Mouse (Mus musculus): ENCODE results near the gene Cald1. TPM values are rescaled to one million over a fixed set of nuclear protein-coding genes. Genes with fewer than 3 reads are reported as not detected.

The Cald1 gene
- polyA plus RNA-seq, 1 experiment from 2014 or later = 76.2 TPM

DNA sequence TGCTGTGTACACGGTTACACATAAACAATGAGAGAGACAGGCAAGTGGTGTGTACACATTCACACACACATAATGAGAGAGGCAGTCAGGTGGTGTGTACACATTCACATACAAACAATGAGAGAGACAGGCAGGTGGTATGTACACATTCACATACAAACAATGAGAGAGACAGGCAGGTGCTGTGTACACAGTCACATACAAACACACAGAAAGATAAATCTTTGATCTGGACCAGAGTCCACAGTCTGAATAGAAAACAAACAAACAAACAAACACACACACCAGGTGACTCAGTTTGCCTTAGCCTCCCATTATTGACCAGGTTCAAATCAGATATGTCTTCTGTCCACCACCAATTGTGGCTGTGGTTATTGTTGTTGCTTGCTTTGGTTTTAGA, 127.8 kb downstream of the Cald1 start:
- Histone ChIP-seq H3K4me3 (no peak overlapping the region), H3K4me1 (peaks cover 19% of the 10 kb centered on the region; the same call in 1 of the 2 replicates), H3K9me3 (replicated peaks) (no peaks in the 10 kb centered on the region), H3K27me3 (replicated peaks) (no peaks in the 10 kb centered on the region), H3K27ac (no peak overlapping the region), H3K4me2 (no peak overlapping the region), H3K9ac (no peak overlapping the region), H3K36me3 (peaks cover 2% of the 10 kb centered on the region; the same call in 1 of the 2 replicates)
- ATAC-seq = peak; percentile 46
- WGBS (ENCODE audit: insufficient replicate concordance) = 46% methylated on average over 1 of the region's 1 CpGs

DNA sequence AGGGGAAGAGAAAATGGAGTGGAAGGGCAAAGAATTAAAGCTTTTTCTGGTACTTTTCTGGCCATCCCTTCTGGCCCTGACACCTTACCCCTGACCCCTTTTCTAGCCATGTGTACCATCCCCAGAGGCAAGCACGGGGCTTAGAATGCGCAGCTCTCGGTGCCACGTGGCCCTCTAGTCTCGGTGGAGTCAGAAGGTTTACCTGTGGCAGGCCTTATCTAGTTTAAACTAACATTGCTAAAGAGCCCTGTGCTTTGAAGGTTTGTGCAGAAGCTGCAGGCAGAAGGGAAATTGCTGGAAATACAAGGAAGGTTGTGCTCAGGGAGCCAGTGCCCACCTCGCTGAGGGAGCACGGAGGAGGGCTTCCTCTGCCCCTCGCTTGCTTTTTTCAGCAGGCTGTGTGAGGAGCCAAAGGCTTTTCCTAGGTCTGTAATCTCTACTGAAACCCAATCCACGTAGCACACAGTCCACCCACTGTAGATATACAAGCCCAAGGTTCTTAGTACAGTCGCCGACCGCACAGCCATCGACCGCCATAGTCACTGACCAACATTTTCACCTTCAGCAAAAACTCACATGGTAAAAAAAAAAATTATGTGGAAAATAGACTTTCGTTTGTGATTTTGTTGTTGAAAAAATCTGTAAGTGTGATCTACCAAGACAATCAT, 129.2 kb downstream of the Cald1 start:
- Histone ChIP-seq H3K4me3 (no peak overlapping the region), H3K9me3 (replicated peaks) (no peaks in the 10 kb centered on the region), H3K27me3 (replicated peaks) (no peaks in the 10 kb centered on the region), H3K36me3 (peaks cover 2% of the 10 kb centered on the region; the same call in 1 of the 2 replicates), H3K9ac (no peak overlapping the region), H3K4me1 (peaks cover 19% of the 10 kb centered on the region; the same call in 1 of the 2 replicates), H3K4me2 (no peak overlapping the region), H3K27ac (peak overlapping the region; percentile 59; the same call in 1 of the 2 replicates)
- ATAC-seq = peak; percentile 69
- 67% methylated on average over 15 of the region's 15 CpGs for WGBS (ENCODE audit: insufficient replicate concordance)

DNA sequence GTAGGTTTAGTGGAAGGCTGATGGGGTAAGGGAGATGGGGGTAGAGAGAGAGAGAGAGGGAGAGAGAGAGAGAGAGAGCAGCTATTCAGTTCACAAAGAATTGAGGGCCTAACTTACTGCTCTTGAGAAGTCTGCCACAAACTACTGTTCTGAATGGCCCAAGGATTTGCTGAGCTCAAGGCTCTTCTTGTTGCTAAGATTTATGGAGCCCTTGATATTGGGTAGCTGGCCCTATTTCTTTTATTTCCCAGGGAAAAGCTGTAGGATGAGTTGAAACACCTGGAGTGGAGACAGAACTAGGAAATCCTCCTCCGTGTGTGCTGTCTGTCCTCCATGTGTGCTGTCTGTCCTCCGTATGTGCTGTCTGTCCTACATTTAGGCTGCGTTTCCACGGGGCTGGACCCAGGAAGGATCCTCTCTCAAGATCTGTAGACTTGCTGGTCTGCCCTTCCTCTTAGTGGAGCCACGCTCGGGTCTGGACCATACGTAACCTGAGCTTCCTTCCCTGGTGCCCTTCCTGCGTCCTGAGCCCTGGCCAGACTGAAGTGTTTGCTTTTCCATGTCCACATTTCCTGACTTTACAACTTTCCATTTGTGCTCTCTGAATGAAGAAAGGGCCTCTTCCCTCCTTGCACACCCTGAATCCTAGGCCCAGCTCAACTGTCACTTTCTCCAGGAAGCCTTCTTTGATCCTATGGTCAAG, 131.3 kb downstream of the Cald1 start:
- H3K36me3 ChIP-seq = peaks cover 2% of the 10 kb centered on the region; the same call in 1 of the 2 replicates
- 52% methylated on average over 8 of the region's 8 CpGs for WGBS (ENCODE audit: insufficient replicate concordance)
- H3K4me1 ChIP-seq = peaks cover 19% of the 10 kb centered on the region; the same call in 1 of the 2 replicates
- H3K4me3 ChIP-seq = no peak overlapping the region
- H3K9me3 ChIP-seq (replicated peaks) = no peaks in the 10 kb centered on the region
- H3K4me2 ChIP-seq = no peak overlapping the region
- no peak for ATAC-seq
- no peak overlapping the region for H3K9ac ChIP-seq
- no peak overlapping the region for H3K27ac ChIP-seq
- H3K27me3 ChIP-seq (replicated peaks) = no peaks in the 10 kb centered on the region

DNA sequence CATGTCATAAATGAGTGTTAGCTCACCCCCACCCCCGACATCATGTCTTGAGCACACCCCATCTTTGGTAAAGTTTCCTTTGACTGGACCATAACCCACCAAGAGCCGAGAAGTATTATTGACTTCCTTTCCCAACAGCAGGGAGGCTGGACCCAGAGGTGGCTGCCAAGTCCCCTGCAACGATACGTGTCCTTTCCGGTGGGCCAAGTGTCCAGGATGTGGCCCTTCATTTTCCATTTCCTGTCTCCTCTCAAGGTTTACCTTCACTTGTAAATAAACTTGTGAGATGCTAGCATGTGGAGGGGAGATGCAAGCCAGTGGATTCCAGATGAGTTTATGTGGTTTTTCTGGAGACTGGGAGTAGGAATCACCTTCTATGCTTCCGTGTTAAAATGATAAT, 132.7 kb downstream of the Cald1 start:
- no peak overlapping the region for H3K4me2 ChIP-seq
- 67% methylated on average over 6 of the region's 6 CpGs for WGBS (ENCODE audit: insufficient replicate concordance)
- no peak overlapping the region for H3K9ac ChIP-seq
- H3K27ac ChIP-seq = no peak overlapping the region
- no peak overlapping the region for H3K4me3 ChIP-seq
- no peak for ATAC-seq
- no peaks in the 10 kb centered on the region for H3K9me3 ChIP-seq (replicated peaks)
- H3K36me3 ChIP-seq = no peaks in the 10 kb centered on the region
- H3K27me3 ChIP-seq (replicated peaks) = no peaks in the 10 kb centered on the region
- H3K4me1 ChIP-seq = peaks cover 19% of the 10 kb centered on the region; the same call in 1 of the 2 replicates

DNA sequence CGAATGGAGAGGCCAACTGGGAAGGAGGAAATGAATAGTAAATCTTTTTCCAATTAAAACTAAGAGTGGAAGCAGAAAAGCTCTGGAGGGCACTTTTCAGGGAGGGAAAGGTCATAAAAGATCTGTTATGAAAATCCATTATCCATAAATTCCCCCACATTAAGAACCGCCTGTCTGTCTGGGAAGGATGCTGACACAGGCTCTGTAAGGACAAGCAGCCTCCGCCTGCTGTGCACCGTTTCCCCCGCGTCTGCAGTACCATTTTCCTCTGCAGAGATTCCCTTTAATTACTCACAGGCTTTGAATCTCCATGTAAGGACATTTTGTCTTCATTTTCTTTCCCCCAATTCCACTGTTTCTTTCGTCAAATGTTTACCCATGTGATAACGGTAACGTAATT, 133.2 kb downstream of the Cald1 start:
- Histone ChIP-seq H3K9ac (no peak overlapping the region), H3K9me3 (replicated peaks) (no peaks in the 10 kb centered on the region), H3K27me3 (replicated peaks) (no peaks in the 10 kb centered on the region), H3K36me3 (no peaks in the 10 kb centered on the region), H3K4me1 (peaks cover 16% of the 10 kb centered on the region; the same call in 1 of the 2 replicates), H3K4me2 (no peak overlapping the region), H3K4me3 (no peak overlapping the region), H3K27ac (no peak overlapping the region)
- WGBS (ENCODE audit: insufficient replicate concordance) = 74% methylated on average over 9 of the region's 9 CpGs
- ATAC-seq = no peak

DNA sequence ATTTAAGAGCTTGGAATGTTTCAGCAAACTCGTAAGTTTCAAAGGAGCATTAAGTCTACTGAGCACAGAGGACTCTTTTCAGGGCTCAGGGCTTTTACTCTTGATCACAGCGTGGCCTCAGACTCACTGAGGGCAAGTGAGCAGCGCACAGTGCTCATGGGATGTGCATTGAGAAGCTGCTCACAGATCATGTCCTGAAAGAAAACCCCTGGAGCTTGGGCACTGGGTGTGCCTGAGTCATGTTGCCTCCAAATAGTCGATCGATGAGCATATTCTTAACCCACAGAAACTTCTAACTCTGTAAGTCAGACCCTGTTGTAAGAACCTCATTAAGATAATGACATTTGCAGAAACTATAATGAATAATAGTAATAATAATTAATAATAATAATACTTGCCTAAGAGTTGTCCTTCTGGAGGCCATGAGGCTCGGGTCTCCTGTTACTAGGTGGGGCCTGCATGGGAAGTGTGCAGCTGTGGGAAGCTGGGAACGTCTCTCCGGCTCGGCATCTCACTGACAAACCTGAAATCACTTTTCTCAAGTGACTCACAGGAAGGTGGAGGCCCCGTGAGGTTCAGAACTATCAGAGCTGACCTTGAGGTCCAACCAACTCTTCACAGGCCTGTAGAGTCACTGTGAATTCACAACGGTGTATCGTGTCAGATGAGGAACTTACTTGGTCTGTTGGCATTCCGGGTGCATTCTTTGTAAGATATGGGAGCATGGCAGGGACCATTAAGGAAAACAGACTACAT, 136.8 kb downstream of the Cald1 start:
- Histone ChIP-seq H3K9ac (no peak overlapping the region), H3K4me3 (no peak overlapping the region), H3K36me3 (no peaks in the 10 kb centered on the region), H3K4me1 (peaks cover 6% of the 10 kb centered on the region; the same call in 1 of the 2 replicates), H3K9me3 (replicated peaks) (no peaks in the 10 kb centered on the region), H3K4me2 (no peak overlapping the region), H3K27ac (no peak overlapping the region), H3K27me3 (replicated peaks) (no peaks in the 10 kb centered on the region)
- WGBS (ENCODE audit: insufficient replicate concordance) = 69% methylated on average over 13 of the region's 13 CpGs
- ATAC-seq = no peak

- no peak overlapping the region for H3K27ac ChIP-seq
- H3K4me3 ChIP-seq = no peak overlapping the region
- H3K27me3 ChIP-seq (replicated peaks) = no peaks in the 10 kb centered on the region
- H3K4me2 ChIP-seq = no peak overlapping the region
- 48% methylated on average over 2 of the region's 2 CpGs for WGBS (ENCODE audit: insufficient replicate concordance)
- H3K9me3 ChIP-seq (replicated peaks) = no peaks in the 10 kb centered on the region
- no peak for ATAC-seq
- peaks cover 4% of the 10 kb centered on the region; the same call in 1 of the 2 replicates for H3K36me3 ChIP-seq
- no peak overlapping the region for H3K9ac ChIP-seq
- H3K4me1 ChIP-seq = peaks cover 6% of the 10 kb centered on the region; the same call in 1 of the 2 replicates
These were observed 138.6 kb downstream of the Cald1 start for GRCm38 (mm10) chr6:34736934-34737333.

GRCm38 (mm10) chr6:34743946-34744345, 145.6 kb downstream of the Cald1 start:
- Histone ChIP-seq H3K4me1 (no peaks in the 10 kb centered on the region), H3K27me3 (replicated peaks) (no peaks in the 10 kb centered on the region), H3K4me2 (no peak overlapping the region), H3K9ac (no peak overlapping the region), H3K27ac (no peak overlapping the region), H3K4me3 (no peak overlapping the region), H3K36me3 (peaks cover 27% of the 10 kb centered on the region), H3K9me3 (replicated peaks) (no peaks in the 10 kb centered on the region)
- 75% methylated on average over 4 of the region's 4 CpGs for WGBS (ENCODE audit: insufficient replicate concordance)
- no peak for ATAC-seq

GRCm38 (mm10) chr6:34747846-34748245, 149.5 kb downstream of the Cald1 start:
- no peak overlapping the region for H3K4me3 ChIP-seq
- no peaks in the 10 kb centered on the region for H3K27me3 ChIP-seq (replicated peaks)
- 57% methylated on average over 6 of the region's 6 CpGs for WGBS (ENCODE audit: insufficient replicate concordance)
- H3K9me3 ChIP-seq (replicated peaks) = no peaks in the 10 kb centered on the region
- H3K27ac ChIP-seq = no peak overlapping the region
- H3K9ac ChIP-seq = no peak overlapping the region
- peaks cover 5% of the 10 kb centered on the region; the same call in 1 of the 2 replicates for H3K4me1 ChIP-seq
- no peak for ATAC-seq
- no peak overlapping the region for H3K4me2 ChIP-seq
- peaks cover 18% of the 10 kb centered on the region for H3K36me3 ChIP-seq

GRCm38 (mm10) chr6:34748566-34748965, 150.3 kb downstream of the Cald1 start:
- H3K27me3 ChIP-seq (replicated peaks) = no peaks in the 10 kb centered on the region
- ATAC-seq = no peak
- H3K27ac ChIP-seq = no peak overlapping the region
- no peaks in the 10 kb centered on the region for H3K9me3 ChIP-seq (replicated peaks)
- H3K4me2 ChIP-seq = no peak overlapping the region
- H3K4me3 ChIP-seq = no peak overlapping the region
- 84% methylated on average over 11 of the region's 11 CpGs for WGBS (ENCODE audit: insufficient replicate concordance)
- H3K36me3 ChIP-seq = peaks cover 18% of the 10 kb centered on the region
- peaks cover 5% of the 10 kb centered on the region; the same call in 1 of the 2 replicates for H3K4me1 ChIP-seq
- no peak overlapping the region for H3K9ac ChIP-seq

- WGBS (ENCODE audit: insufficient replicate concordance) = 58% methylated on average over 6 of the region's 6 CpGs
- H3K36me3 ChIP-seq = peaks cover 16% of the 10 kb centered on the region
- H3K4me2 ChIP-seq = no peak overlapping the region
These were observed 151.2 kb downstream of the Cald1 start for GRCm38 (mm10) chr6:34749526-34749925.

More at GRCm38 (mm10) chr6:34749526-34749925, 151.2 kb downstream of the Cald1 start:
- no peak for ATAC-seq
- Histone ChIP-seq H3K4me3 (no peak overlapping the region), H3K4me1 (peaks cover 5% of the 10 kb centered on the region; the same call in 1 of the 2 replicates), H3K9ac (no peak overlapping the region), H3K27ac (no peak overlapping the region), H3K9me3 (replicated peaks) (no peaks in the 10 kb centered on the region), H3K27me3 (replicated peaks) (no peaks in the 10 kb centered on the region)

Data from liver, embryonic 12.5 days (tissue).